Mouse (Mus musculus) skeletal muscle tissue, postnatal 0 days (tissue): ENCODE results near the gene Canx. TPM values are rescaled to one million over a fixed set of nuclear protein-coding genes. Genes with fewer than 3 reads are reported as not detected.

Experiments used
- microRNA counts: library from miRNA; unstranded; fragments of <30 nt; microRNA quantifications from one replicate; lab custom pipeline; 2015
- microRNA-seq, 2 experiments: library from miRNA; unstranded; fragments of <30 nt; microRNA quantifications; one replicate each; pipeline ENCODE4; 2016
- polyA plus RNA-seq: library from polyadenylated mRNA; unstranded; fragments of >200 nt; fragmentation: Nextera tagmentation; extraction: Ambion mirVana; gene quantifications from 2 replicates; pipeline ENCODE4 v1.2.1, GENCODE M21; 2015

The Canx gene
- 95.8 and 106 TPM in 2 replicates for polyA plus RNA-seq

DNA sequence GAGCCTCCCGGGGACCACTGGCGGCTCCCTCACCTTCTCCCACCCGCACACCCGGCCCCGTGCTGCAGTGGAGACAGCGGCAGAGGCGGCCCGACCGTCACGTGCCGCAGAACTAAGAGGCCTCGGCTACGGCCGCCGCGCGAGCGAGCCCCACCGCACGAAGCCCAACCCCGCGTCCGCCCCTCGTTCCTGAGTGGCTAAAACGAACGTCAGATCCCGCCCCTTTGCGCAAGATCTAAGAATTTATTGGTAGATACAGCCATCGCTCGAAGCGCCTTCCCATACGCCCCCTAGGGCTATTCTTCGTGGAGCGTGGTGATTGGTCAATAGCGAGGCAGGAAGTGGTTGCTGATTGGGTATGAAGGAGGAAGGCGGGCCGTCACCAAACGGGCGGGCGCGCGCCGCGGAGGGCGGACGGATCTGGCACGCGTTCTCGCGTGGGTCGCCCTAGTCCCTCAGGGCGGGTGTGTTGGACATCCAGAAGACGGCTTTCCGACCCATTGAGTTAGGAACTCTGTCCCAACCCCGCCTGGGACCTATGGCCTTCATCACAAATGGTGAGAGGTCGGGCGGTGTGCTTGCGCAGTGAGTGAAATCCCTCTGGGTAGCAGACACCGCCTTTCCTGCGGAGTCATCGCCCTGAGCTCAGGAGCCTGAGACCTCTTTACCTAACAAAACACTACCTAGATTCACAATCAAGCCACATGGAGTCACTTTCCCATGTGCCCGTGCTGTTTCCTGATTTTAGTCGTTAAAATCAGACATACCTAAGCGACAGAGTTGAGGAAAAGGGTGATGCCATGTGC is at the start of gene Canx:
Gene Canx, minus strand, starts transcription at position 178 of the 806 bp plus-strand sequence.

DNA sequence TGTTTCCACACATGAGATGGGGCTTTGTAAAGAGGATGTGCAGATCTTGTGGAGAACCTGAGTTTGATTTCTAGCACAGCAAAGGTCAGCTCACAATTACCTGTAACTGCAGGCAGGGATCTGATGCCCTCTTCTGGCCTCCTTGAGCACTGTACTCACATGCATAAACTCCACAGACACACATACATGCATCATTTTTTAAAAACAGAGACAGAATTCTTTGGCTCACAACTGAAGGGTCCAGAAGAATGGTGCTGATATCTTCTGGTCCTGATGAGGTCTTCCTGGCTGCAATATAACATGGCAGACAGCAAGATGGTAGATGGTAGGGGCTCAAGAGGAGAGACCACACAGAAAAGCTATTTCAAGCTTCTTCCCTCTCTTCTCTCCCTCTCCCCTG is 28.7 kb upstream of the Canx start, which contains the start of gene Cby3:
Gene Cby3, plus strand, starts transcription at position 301 of the 400 bp plus-strand sequence.

DNA sequence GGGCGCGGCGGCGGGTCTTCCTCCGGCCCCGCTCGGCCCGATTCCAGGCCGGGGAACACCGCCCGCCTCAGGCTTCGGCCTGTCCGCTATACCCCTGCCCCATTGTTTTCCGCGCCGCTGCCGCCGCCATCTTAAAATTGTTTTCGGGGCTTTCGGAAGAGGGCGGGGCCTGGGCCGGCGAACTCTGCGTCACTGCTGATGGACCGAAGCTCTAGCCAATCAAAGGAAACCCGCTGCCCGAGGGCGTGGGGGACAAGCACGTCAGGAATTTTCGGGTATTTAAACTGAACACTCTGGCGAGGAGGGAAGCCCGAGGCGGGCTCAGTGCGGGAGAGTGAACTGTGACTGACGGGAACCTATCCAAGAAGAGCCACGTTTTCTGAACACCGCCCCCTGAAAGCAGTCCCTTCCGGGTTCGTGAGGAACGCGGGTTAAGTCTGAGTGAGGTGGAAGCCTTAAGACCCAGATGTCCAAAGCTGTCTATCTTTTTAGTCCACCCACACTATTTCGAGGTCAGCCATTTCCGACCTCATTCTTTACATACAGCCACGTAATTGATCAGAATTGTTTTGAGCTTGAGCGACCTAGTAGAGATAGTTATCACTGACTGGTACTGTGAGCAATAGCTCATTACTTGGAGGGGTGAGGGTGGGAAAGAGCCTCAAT is 33.1 kb downstream of the Canx start, which contains the start of gene Maml1:
Gene Maml1, minus strand, starts transcription at position 122 of the 666 bp plus-strand sequence.

MicroRNAs encoded within 50 kb of the gene (microRNA counts, 519-probe panel; counts per million panel counts)
- microRNA mmu-miR-804 (lab: Ali Mortazavi, UCI): 296 counts per million, percentile 58 among the panel's probes with 10 or more counts

Small RNA genes within 50 kb of the gene (microRNA-seq; reads per million reads assigned to microRNA genes)
- 0 reads per million in 2 experiments for gene Mir804

Other genes with a start within 250 kb of the Canx start
- gene Tbc1d9b, start 194.3 kb downstream of the Canx start, polyA plus RNA-seq: 15.9 and 17.8 TPM in 2 replicates
- 8.1 and 10.1 TPM in 2 replicates for gene Mrnip, start 151.2 kb downstream of the Canx start, polyA plus RNA-seq
- 279 and 303 TPM in 2 replicates for gene Sqstm1, start 114.8 kb downstream of the Canx start, polyA plus RNA-seq
- gene Mgat4b, start 114.8 kb downstream of the Canx start, polyA plus RNA-seq: 13.2 and 15.9 TPM in 2 replicates
- 4.4 and 26.5 TPM in 2 replicates for gene Ltc4s, start 87.1 kb downstream of the Canx start, polyA plus RNA-seq
- 2.4 and 2.5 TPM in 2 replicates for gene Maml1, start 33.4 kb downstream of the Canx start, polyA plus RNA-seq
- gene Cby3, start 28.8 kb upstream of the Canx start, polyA plus RNA-seq: 0.19 and 0.22 TPM in 2 replicates
- gene Hnrnph1, start 51.3 kb upstream of the Canx start, polyA plus RNA-seq: 106 and 116 TPM in 2 replicates
- 15.1 and 18.6 TPM in 2 replicates for gene Rufy1, start 105.5 kb upstream of the Canx start, polyA plus RNA-seq